Mouse (Mus musculus): ENCODE data around the gene Smpd2.

Smpd2 gene

DNA sequence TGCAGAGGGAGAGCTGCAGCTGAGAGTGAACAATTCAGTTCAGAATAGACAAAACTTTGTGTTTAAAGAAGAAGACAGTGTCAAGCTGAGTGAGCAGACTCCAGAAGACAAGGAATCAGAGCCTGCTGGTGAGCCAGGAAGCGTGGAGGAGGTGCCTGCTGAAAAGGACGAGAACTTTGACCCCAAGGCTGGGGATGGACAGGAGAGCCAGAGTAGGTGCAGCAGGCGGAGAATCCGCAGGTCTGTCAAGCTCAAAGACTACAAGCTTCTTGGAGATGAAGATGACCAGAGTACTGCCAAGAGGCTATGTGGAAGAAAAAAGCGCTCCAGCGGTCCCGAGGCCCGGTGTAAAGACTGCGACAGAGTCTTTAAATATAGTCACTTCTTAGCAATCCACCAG is 38.5 kb downstream of the Smpd2 start:
- DNase-seq (ENCODE audit: low read depth) = no peak

- DNase-seq (ENCODE audit: low read depth) = no peak
Observed at GRCm38 (mm10) chr10:41450780-41451522, 39.2 kb downstream of the Smpd2 start.

- peak; percentile 95 for DNase-seq (ENCODE audit: low read depth)
Observed at GRCm38 (mm10) chr10:41450137-41450670, 40.0 kb downstream of the Smpd2 start, which contains the start of gene Zbtb24. TSS of gene Zbtb24 (plus strand) at chr10:41450383.

DNA sequence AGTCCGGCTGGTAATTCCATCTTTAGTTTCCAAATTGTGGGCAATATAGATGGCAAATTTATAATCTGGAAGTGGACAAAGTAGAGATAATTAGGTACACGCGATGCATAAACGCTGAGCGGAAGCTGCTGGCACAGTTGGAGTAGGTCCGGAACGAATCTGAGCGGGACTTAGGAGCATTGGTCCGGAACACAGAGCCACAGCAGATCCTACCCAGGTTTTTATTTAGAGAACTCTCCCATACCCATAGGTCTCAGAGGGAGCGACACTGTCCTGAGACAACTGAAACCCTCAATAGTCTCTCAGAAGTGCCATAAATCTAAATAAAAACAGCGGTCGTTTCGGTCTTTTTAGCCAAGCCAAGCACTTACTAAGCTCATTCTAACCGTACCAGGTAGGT is 40.5 kb downstream of the Smpd2 start:
- DNase-seq (ENCODE audit: low read depth) = no peak

- no peak for DNase-seq (ENCODE audit: low read depth)
Observed at GRCm38 (mm10) chr10:41448216-41448615, 42.0 kb downstream of the Smpd2 start.

Data from c-Kit-positive CD71-negative TER-119-negative erythroid progenitor cells, embryonic 14.5 days (primary cell).